Mouse (Mus musculus): ENCODE measurements at regions not wholly inside any gene's neighbourhood (a gene's known extent, or its start where the extent isn't known, plus 50 kb on each side); places are given as distances from the start of the nearest gene placed in this dataset.

DNA sequence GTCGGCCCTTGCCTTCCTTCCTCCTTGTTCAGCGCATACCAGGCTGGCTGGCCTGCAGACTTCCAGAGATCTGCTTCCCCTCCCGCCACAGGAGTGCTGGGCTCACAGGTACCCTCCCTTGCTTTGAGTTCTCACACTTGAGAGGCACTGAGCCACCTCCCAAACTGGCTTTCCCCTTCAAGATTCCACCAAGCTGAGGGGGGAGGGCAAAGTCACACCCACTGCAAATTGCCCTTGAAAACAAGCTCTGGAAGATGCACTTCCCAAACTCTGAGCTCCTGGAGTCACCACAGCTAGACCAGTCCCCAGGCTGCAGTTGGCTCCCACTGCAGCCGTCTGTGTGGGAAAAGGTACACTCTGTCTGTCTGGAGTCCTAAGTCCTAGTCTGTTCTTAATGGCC, 142.1 kb upstream of the Slc22a12 start:
- DNase-seq = no peak

DNA sequence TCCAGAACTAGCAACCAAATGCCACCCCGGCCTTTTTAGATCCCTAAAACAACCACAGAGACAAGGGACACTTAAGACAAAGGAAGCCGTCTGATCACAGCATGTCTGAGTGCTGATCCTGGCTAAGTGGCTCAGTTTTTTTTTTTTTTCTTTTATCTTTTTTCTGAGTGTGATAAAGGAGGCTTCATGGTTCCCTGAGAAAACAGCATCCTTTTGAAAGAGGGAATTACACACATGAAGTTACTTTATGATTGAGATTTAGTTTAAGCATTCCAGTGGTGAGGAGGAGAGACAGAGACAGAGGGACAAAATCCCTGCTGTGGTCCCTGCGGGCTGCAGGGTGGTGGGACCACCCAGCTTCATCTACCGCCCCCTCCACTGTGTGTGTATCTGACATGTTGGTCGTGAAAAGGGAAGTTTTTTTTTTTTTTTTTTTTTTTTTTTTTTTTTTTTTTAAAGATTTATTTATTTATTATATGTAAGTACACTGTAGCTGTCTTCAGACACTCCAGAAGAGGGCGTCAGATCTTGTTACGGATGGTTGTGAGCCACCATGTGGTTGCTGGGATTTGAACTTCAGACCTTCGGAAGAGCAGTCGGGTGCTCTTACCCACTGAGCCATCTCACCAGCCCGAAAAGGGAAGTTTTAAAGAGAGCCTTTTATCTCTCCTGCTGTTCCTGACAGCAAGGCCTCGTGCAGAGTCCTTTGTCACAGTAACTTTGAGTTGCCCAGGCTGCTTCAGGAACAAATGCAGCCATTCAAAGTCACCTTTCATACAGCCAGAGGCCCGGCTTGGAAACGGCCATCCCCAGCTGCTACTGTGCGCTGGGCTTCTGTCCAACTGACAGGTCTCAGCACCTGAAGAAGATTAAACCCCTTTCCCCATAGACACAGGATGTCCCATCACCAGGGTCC, 136.8 kb upstream of the Slc22a12 start:
- no peak for DNase-seq

DNA sequence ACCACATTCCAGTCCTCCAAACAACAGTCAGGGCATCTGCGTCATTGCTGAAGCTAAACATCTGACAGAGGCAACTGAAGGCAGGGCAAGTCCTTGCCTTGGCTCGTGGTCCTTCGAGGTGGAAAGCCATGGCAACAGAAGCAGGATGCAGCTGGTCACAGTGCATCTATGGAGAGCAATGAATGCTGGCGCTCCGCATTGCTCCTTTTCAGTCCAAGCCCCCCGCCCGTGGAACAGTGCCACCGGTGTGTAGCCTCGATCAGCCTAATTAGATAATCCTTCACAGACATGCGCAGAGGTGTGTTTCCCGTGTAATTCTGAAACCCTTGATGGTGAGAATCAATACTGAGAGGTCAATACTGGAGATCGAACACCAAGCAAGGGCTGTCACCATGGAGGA, 134.7 kb upstream of the Slc22a12 start:
- DNase-seq = no peak

DNA sequence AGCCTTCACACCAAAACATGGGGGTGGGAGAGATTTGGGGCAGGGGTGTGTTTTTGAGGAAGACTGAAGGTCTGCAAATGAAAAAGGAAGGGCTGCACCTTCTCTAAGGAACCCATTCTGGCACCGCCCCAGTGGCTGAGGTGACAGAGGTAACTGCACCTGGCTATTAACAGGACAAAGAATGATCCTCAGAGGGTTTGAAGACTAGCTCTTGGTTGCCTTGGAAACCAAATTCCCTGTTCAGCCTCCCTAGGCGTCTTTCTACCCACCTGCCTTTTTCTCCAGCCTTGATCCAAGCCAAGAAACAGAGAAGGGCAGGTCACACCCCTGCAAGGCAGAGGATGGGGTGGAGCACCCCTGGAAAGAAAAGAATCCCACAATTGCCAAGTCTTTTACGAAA, 132.8 kb upstream of the Slc22a12 start:
- no peak for DNase-seq

DNA sequence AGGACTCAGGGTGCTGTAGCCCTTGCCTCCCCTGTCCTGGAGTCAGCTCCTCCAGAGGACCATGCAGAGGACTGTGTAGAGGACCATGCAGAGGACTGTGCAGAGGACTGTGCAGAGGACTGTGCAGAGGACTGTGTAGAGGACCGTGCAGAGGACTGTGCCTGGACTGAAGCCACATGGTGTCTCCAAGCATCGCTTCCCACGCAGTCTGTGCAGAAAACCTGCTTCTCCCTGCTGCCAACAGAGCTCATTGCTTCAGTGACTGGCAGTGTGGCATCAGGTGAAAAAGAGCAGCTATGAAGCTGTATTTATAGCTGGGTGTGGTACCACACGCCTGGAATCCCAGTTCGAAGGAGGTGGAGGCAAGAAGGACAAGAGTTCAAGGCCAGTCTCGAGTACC, 128.9 kb upstream of the Slc22a12 start:
- DNase-seq = peak; percentile 84

DNA sequence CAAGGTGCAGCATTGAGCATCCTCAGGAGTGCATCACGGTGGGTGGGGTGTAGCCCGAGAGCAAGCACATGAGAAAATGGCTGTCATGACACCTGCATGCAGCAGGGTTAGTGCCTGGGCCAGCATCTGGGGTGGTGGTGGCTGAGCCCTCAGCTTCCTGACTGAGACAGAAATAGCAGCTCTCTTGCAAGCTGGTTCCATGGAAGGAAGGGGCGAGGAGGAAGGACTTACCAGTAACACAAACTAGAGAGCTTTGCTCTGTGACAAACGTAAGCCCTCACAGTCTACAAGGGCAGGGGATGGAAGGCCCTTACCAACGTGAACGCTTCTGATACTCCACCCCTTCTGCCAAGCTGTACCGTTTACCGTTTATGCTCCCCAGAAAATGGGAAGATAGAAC, 127.0 kb upstream of the Slc22a12 start:
- DNase-seq = no peak

DNA sequence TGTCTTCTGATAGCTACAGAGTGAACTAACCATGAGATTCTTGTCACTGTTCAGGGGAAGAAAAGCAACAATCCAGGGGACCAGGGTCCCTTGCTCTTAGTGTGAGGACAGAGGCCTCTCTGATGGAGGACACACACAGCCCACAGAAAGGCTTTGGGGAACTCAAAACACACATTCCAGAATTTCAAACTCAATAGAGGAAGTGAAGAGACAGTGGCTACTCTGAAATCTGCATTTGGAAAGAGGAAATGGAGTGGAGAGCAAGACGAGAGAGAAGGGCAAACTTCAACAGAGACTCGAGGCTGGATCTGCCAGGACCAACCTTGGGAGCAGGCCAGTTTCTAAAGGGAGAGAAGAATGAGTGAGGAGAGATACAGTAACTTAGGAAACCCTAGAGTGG, 125.7 kb upstream of the Slc22a12 start:
- DNase-seq = no peak

DNA sequence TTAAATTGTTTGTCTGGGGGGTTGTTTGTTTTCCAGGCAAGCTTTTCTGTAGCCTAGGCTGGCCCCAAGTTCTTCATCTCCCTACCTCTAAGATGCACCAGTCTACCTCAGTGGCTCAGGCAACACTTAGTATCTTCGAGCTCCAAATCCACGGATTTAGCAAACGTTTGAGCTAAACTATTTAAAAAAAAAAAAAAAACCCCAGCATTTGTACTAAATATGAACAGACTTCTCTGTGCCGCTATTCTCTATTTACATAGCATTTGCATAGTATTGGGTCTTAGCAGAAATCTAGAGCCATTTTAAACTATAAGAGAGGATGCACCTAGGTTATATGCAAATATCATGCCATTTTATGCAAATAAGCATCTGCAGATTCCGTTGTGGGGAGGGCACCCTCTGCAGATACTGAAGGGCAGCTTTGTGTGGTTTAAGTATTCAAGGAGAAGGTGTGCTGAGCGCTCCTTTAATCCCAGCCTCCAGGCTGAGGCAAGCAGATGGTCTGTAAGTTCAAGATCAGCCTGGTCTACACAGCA, 123.4 kb upstream of the Slc22a12 start:
- DNase-seq = no peak

DNA sequence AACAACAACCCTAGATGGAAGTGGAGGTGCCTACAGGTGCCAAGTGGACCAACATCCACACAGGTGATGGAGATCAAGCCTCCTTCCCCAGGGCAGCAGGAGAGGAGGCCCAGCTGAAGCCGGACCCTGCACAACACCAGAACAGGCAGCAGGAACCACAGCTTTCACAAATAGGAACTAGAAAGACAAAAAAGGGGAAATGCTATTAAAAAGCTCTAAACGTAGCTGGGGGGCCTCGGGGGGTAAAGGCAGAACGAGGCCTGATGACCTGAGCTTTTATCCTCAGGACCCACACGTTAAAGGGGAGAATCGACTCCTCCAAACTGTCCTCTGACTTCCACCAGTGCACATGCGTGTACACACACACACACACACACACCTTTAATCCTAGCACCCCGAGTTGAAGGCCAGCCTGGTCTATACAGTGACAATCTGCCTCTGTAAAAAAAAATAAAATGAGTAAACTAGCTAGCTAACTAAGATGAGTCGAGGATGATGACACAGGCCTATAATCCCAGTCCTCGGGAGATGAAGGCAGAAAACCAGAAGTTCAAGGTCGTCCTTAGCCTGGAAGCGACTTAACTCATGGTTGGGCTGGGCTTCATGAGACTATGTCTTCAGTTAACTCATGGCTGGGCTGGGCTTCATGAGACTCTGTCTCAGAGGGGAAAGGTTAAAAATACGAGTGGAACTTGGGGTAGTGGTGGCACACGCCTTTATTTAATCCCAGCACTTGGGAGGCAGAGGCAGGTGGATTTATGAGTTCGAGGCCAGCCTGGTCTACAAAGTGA, 122.6 kb upstream of the Slc22a12 start:
- no peak for DNase-seq

DNA sequence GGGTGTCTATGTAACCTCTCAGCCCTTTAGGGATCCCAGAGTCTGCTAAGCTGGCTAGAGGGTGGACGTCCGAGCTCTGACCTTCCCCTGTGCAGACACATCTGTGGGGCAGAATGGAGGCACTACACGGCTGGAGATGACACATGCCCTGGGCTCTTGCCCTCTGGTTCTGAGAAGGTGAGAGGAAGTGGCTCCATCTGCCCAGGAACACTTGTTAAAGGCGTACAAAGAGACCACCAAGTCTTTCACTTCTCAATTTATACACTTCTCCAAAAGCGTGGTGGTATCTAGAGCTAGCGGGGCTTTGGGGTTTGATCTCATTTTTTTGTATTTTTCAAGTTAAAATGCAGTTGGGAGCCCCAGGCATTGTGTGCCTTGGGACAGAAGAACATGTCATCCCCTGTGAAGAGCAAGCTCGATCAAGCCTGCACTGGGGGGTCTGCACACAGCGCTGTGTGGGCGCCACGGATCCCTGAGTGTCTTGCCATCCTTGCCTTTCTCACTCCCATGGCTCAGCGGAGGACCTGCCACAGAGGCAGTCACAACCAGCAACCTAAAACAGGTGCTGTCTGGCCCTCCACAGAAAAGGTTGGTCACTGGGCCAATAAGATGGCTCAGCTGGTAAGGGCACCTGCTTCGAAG, 121.6 kb upstream of the Slc22a12 start:
- DNase-seq = no peak

DNA sequence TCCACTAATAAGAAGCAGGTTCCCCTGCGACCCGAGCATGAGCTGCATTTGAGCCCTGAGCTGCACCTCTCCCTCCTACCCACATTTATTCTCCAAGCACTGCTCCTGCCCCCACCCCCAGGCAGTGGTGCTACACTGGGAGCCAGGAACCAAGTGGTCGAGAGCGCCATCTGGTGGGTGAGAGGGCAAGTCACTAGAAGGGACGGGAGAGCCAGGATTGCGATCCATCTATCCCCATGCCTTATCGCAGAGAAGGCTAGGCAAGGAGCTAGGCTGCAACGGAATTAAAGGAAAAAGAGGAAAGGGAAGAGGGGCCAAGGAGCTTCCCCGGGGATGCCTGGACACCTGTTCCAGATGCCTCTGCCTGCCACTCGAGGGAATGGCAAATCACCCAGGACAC, 120.6 kb upstream of the Slc22a12 start:
- peak; percentile 86 for DNase-seq

DNA sequence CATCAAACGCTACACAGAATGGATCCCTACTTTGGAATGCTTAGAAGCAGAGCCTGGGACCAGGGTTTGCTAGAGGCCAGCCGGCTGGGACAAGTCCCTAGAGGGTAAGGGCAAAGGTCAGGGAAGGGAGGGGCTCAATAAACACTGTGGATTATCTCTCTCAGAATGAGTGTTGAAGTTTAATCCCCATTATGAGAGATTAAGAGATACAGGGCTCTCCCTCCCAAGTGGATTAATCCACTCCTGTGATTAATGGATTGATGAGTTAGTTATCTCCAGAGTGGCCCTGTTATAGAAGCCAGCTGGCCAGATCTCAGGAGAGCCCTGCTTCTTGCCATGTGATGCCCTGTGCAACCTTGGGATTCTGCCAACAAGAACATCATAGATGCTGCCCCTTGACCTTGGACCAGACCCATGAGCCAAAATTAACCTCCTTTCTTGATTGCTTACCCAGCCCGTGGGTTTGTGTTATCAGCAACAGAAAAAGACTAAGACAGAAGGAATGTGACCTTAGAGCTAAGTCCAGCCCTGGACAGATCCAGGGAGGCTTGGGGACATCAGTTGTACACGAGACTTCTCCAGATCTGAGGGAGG, 119.6 kb upstream of the Slc22a12 start:
- no peak for DNase-seq

DNA sequence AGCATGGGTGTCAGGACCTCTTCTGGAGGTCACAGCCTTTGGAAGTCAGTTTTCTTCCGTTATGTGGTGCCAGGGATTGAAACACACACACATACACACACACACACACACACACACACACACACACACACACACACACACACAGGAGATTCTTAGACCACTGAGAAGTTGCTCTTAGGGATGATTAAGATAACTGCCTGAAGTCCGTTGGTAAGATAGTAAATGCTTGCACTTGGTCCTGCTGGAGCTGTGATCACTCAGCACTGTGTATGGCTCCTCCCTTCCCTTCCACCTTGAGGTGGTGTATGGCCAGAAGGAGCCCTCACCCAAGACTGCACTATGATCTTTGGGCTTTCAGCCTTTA, 118.7 kb upstream of the Slc22a12 start:
- DNase-seq = no peak

DNA sequence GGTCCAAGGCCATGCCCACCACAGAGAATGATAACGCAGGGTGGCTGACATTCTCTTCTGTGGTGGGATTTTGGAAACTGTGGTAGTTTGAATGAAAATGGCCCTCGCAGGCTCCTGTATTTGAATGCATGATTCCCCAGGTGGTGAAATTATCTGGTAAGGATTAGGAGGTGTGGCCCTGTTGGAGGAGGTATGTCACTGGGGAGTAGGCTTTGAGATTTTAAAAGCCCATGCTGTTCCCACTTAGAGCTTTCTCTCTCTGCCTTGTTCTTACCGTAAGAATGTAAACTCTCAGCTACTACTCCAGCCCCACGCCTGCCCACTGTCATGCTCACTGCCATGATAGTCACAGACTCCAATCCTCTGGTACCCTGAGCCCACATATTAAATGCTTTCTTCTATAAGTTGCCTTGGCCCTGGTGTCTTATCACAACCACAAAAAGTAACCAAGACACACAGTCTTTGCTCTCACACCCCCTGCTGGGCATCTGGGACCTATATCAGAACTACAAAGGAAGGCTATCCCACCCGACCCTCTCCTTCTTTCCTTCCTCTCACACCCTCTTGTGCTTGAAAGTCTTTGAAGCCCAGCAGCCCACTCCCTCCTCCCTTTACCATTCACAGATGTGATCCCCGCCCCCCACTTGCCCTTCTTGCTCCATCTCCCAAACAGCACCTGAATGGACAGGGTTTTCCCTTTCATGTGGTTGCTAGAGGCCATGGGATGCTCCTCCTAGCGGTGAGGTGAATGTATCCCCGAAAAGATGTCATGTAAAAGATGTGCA, 118.1 kb upstream of the Slc22a12 start:
- no peak for DNase-seq

DNA sequence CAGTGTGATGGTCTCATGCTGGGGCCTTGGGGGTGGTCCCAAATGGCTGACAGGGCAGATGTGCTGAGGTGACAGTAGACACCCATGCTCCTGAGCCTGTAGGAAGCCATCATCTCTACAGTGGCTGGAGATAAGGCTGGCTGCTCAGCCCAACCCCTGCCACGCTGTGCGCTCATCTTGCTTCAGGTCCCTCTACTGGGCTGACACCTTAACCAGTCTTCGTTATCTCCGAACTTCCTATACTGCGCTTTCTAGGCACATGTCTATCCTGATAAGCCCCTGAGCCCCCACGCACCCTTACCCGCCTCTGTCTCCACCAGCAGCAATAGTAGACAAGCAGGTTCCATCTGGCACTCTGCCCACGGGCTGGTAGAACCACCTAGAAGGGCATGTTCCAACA, 117.3 kb upstream of the Slc22a12 start:
- no peak for DNase-seq

DNA sequence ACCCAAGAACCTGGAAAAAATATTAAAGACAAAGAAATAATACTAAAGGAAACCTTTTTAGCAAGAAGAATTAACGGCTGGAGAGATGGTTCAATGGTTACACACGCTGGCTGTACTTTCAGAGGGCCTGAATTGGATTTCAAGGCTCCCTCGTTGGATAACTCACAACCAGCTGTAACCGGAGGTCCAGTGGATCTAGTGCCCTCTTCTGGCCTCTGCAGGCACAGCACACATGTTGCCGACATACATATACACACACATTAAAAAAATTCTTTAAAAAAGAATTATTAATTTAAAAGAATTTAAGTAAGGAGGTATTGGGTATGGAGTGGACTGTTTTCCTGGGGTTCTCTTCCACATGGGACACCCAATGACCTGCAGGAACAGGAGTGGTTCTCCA, 111.7 kb upstream of the Slc22a12 start:
- no peak for DNase-seq

DNA sequence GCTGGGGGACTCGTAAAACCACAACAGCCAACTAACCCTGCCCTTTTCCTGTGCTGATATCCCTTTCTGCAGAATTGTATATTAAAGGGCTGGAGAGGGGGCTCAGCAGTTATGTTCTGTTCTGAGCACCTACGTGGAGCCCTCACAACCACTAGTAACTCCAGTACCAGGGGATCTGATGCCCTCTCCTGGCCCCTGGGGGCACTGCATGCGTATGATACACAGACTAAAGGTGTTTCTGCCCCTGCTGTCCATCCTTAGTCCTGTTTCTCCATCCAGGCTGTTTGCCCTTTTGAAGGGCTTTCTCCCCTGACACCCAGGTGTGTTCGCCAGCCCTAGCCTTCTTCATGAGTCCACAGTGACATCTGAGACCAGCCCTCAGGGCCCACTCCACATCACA, 109.9 kb upstream of the Slc22a12 start:
- no peak for DNase-seq

DNA sequence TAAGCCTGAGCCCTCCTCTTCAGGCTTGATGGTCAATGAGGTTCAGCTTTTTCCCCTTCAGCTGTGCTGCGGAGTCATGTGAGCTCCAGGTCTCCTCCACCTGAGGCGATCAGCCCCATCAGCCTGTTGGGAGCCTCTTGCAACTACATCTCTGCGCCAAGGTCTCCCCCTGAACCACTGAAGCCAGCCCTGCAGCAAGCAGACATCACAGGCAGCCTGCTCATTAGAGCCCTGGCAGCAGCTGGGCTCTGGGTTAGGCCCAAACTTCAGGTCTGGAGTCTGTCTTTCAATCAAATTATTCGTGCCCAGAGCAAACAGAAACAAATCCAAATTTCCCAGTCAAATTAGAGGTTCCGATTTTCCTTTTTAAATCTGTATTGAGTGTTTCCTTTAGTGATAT, 108.4 kb upstream of the Slc22a12 start:
- no peak for DNase-seq

DNA sequence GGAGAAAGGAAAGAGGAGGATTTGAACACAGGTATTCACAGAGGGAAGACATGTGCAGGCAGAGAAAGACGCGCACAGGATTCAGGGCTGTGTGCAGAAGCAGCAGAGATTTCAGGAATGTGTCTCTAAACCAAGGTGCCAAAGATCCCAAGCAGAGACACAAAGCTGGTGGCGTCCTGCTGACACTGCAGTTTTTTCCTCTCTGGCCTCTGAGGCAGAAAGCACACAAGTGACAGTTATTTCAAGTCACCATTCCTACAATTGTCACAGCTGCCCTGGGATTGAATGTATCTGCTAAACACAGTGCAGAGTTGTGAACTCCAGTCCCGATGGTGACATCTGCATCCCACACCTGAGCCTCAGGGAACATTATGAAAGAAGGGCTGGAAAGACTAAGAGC, 107.1 kb upstream of the Slc22a12 start:
- DNase-seq = no peak

DNA sequence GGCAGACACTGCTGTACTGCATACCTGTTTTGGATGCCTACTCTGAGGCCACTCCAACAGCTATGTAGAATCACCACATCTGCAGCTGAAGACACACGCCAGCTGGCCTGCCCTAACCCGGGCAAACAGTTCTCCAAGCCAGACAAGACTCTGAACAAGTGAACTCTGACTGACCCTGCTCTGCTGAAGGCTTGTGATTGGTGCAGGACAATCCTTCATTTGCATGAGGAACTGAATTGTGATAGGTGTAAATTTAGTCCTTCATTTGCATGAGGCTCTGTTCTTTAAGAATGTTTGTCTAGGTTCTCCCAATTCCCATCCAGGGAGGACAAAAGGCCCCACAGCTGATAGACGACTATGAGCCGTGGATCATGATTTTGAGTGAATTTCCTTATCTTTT, 104.9 kb upstream of the Slc22a12 start:
- DNase-seq = no peak

DNA sequence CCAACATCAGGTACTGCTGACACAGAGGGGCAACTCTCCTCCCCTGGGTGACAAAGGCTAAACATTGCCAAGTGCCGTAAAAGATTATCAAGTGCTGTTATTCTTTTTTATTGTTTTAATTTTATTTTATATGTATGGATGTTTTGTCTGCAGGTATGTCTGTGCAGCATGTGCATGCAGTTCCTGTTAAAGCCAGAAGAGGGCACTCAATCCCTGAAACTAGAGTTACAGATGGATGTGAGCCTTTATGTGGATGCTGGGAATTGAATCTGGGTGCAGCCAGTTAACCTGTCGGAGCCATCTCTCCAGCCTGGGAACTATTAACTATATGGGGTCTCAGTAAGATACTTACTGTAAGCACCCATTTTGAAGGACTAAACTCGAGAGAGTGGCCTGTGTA, 104.4 kb upstream of the Slc22a12 start:
- no peak for DNase-seq

DNA sequence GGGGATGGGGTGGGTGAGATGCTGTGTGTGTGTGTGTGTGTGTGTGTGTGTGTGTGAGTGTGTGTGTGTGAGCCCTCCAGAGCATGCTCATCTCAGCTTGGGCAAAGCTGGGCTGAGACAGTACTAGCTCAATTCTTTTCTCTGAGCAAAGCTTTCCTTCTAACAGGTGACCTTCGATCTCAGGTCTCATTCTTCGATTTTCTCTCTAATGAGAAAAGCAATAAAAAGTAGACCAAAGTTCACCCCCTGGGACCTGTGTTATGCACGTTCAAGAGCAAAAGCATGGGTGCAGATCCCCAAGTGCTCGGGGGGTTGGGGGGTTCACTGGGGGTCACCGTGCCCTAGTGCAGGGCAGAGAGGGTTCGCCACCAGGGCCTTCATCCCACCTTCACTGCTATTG, 103.1 kb upstream of the Slc22a12 start:
- DNase-seq = no peak

All from right cerebral cortex, adult 18-20 months (tissue).